Mouse (Mus musculus): ENCODE measurements at regions not wholly inside any gene's neighbourhood (a gene's known extent, or its start where the extent isn't known, plus 50 kb on each side); places are given as distances from the start of the nearest gene placed in this dataset.

- H3K4me2 ChIP-seq (replicated peaks): no peak overlapping the region
- no peak overlapping the region for H3K4me3 ChIP-seq
- no peak for ATAC-seq (ENCODE audit: low FRiP score, low read depth)
- no peak overlapping the region for H3K27ac ChIP-seq (replicated peaks)
- no peaks in the 10 kb centered on the region for H3K9me3 ChIP-seq
- no peak overlapping the region for H3K9ac ChIP-seq (replicated peaks)
- H3K36me3 ChIP-seq: no peaks in the 10 kb centered on the region
- peaks cover 5% of the 10 kb centered on the region; the same call in 1 of the 2 replicates for H3K4me1 ChIP-seq
- peaks cover 81% of the 10 kb centered on the region for H3K27me3 ChIP-seq
- 88% methylated on average over 24 of the region's 24 CpGs for WGBS
Observed at GRCm38 (mm10) chr5:119373774-119374700, 296.4 kb upstream of the Tbx3 start.

- no peak overlapping the region for H3K4me2 ChIP-seq (replicated peaks)
- H3K27me3 ChIP-seq: peaks cover 74% of the 10 kb centered on the region
- no peaks in the 10 kb centered on the region for H3K36me3 ChIP-seq
- no peak overlapping the region for H3K9ac ChIP-seq (replicated peaks)
- H3K27ac ChIP-seq (replicated peaks): no peak overlapping the region
- no peak for ATAC-seq (ENCODE audit: low FRiP score, low read depth)
- H3K4me3 ChIP-seq: no peak overlapping the region
- H3K4me1 ChIP-seq: peaks cover 5% of the 10 kb centered on the region; the same call in 1 of the 2 replicates
- 90% methylated on average over 3 of the region's 3 CpGs for WGBS
- no peaks in the 10 kb centered on the region for H3K9me3 ChIP-seq
Observed at GRCm38 (mm10) chr5:119374861-119375260, 295.6 kb upstream of the Tbx3 start.

- no peak overlapping the region for H3K9ac ChIP-seq (replicated peaks)
- H3K27me3 ChIP-seq: peaks cover 56% of the 10 kb centered on the region
- ATAC-seq (ENCODE audit: low FRiP score, low read depth): no peak
- no peak overlapping the region for H3K4me2 ChIP-seq (replicated peaks)
- 43% methylated on average over 8 of the region's 8 CpGs for WGBS
- H3K4me1 ChIP-seq: no peaks in the 10 kb centered on the region; the same call in 1 of the 2 replicates
- no peak overlapping the region for H3K4me3 ChIP-seq
- H3K9me3 ChIP-seq: no peaks in the 10 kb centered on the region
- H3K36me3 ChIP-seq: no peaks in the 10 kb centered on the region
- no peak overlapping the region for H3K27ac ChIP-seq (replicated peaks)
Observed at GRCm38 (mm10) chr5:119378261-119378660, 292.2 kb upstream of the Tbx3 start.

GRCm38 (mm10) chr5:119379915-119380432 lies 290.5 kb upstream of the Tbx3 start:
- WGBS: 77% methylated on average over 6 of the region's 6 CpGs
- no peak for ATAC-seq (ENCODE audit: low FRiP score, low read depth)
- H3K27ac ChIP-seq (replicated peaks): no peak overlapping the region

GRCm38 (mm10) chr5:119381495-119381894 lies 289.0 kb upstream of the Tbx3 start:
- Histone ChIP-seq H3K4me3 (no peak overlapping the region), H3K4me2 (replicated peaks) (no peak overlapping the region), H3K9ac (replicated peaks) (no peak overlapping the region), H3K9me3 (no peaks in the 10 kb centered on the region), H3K27me3 (peaks cover 43% of the 10 kb centered on the region), H3K27ac (replicated peaks) (no peak overlapping the region), H3K36me3 (no peaks in the 10 kb centered on the region), H3K4me1 (no peaks in the 10 kb centered on the region; the same call in 1 of the 2 replicates)
- 54% methylated on average over 12 of the region's 12 CpGs for WGBS
- peak; percentile 47; the same call in 1 of the 2 replicates for ATAC-seq (ENCODE audit: low FRiP score, low read depth)

More at GRCm38 (mm10) chr5:119379915-119380432, 290.5 kb upstream of the Tbx3 start:
- Histone ChIP-seq H3K36me3 (no peaks in the 10 kb centered on the region), H3K9me3 (no peaks in the 10 kb centered on the region), H3K27me3 (peaks cover 50% of the 10 kb centered on the region), H3K4me3 (no peak overlapping the region), H3K9ac (replicated peaks) (no peak overlapping the region), H3K4me2 (replicated peaks) (no peak overlapping the region), H3K4me1 (no peaks in the 10 kb centered on the region; the same call in 1 of the 2 replicates)

GRCm38 (mm10) chr5:119385506-119385905 lies 285.0 kb upstream of the Tbx3 start:
- Histone ChIP-seq H3K9me3 (no peaks in the 10 kb centered on the region), H3K4me2 (replicated peaks) (no peak overlapping the region), H3K36me3 (no peaks in the 10 kb centered on the region), H3K4me3 (no peak overlapping the region), H3K27me3 (peaks cover 13% of the 10 kb centered on the region; the same call in 1 of the 2 replicates), H3K27ac (replicated peaks) (no peak overlapping the region), H3K4me1 (no peaks in the 10 kb centered on the region; the same call in 1 of the 2 replicates), H3K9ac (replicated peaks) (no peak overlapping the region)
- 92% methylated on average over 10 of the region's 10 CpGs for WGBS
- no peak for ATAC-seq (ENCODE audit: low FRiP score, low read depth)

GRCm38 (mm10) chr5:119386821-119387220 lies 283.6 kb upstream of the Tbx3 start:
- Histone ChIP-seq H3K9me3 (no peaks in the 10 kb centered on the region), H3K36me3 (no peaks in the 10 kb centered on the region), H3K9ac (replicated peaks) (no peak overlapping the region), H3K4me2 (replicated peaks) (no peak overlapping the region), H3K27me3 (peaks cover 21% of the 10 kb centered on the region; the same call in 1 of the 2 replicates), H3K4me3 (no peak overlapping the region), H3K4me1 (no peaks in the 10 kb centered on the region), H3K27ac (replicated peaks) (no peak overlapping the region)
- 61% methylated on average over 8 of the region's 8 CpGs for WGBS
- ATAC-seq (ENCODE audit: low FRiP score, low read depth): no peak

GRCm38 (mm10) chr5:119387261-119387660 lies 283.2 kb upstream of the Tbx3 start:
- Histone ChIP-seq H3K4me3 (no peak overlapping the region), H3K9me3 (no peaks in the 10 kb centered on the region), H3K27me3 (peaks cover 21% of the 10 kb centered on the region; the same call in 1 of the 2 replicates), H3K27ac (replicated peaks) (no peak overlapping the region), H3K36me3 (no peaks in the 10 kb centered on the region), H3K4me2 (replicated peaks) (no peak overlapping the region), H3K9ac (replicated peaks) (no peak overlapping the region), H3K4me1 (no peaks in the 10 kb centered on the region)
- WGBS: 56% methylated on average over 2 of the region's 2 CpGs
- no peak for ATAC-seq (ENCODE audit: low FRiP score, low read depth)

GRCm38 (mm10) chr5:119388841-119389240 lies 281.6 kb upstream of the Tbx3 start:
- Histone ChIP-seq H3K4me2 (replicated peaks) (no peak overlapping the region), H3K9ac (replicated peaks) (no peak overlapping the region), H3K27me3 (peaks cover 17% of the 10 kb centered on the region; the same call in 1 of the 2 replicates), H3K36me3 (no peaks in the 10 kb centered on the region), H3K9me3 (no peaks in the 10 kb centered on the region), H3K4me1 (no peaks in the 10 kb centered on the region), H3K4me3 (no peak overlapping the region), H3K27ac (replicated peaks) (no peak overlapping the region)
- ATAC-seq (ENCODE audit: low FRiP score, low read depth): no peak
- WGBS: 68% methylated on average over 5 of the region's 5 CpGs

- no peak for ATAC-seq (ENCODE audit: low FRiP score, low read depth)
- 79% methylated on average over 9 of the region's 9 CpGs for WGBS
- H3K27me3 ChIP-seq: peaks cover 17% of the 10 kb centered on the region; the same call in 1 of the 2 replicates
Observed at GRCm38 (mm10) chr5:119389384-119389783, 281.1 kb upstream of the Tbx3 start.

GRCm38 (mm10) chr5:119389857-119390256 lies 280.6 kb upstream of the Tbx3 start:
- 90% methylated on average over 7 of the region's 7 CpGs for WGBS
- Histone ChIP-seq H3K4me2 (replicated peaks) (no peak overlapping the region), H3K4me1 (no peaks in the 10 kb centered on the region), H3K27ac (replicated peaks) (no peak overlapping the region), H3K9me3 (no peaks in the 10 kb centered on the region), H3K27me3 (peaks cover 17% of the 10 kb centered on the region; the same call in 1 of the 2 replicates), H3K36me3 (no peaks in the 10 kb centered on the region), H3K4me3 (no peak overlapping the region), H3K9ac (replicated peaks) (no peak overlapping the region)
- ATAC-seq (ENCODE audit: low FRiP score, low read depth): no peak

More at GRCm38 (mm10) chr5:119389384-119389783, 281.1 kb upstream of the Tbx3 start:
- H3K36me3 ChIP-seq: no peaks in the 10 kb centered on the region
- no peaks in the 10 kb centered on the region for H3K4me1 ChIP-seq
- no peaks in the 10 kb centered on the region for H3K9me3 ChIP-seq
- H3K4me2 ChIP-seq (replicated peaks): no peak overlapping the region
- H3K27ac ChIP-seq (replicated peaks): no peak overlapping the region
- H3K4me3 ChIP-seq: no peak overlapping the region
- H3K9ac ChIP-seq (replicated peaks): no peak overlapping the region

GRCm38 (mm10) chr5:119398475-119398874 lies 272.0 kb upstream of the Tbx3 start:
- H3K4me1 ChIP-seq: peaks cover 15% of the 10 kb centered on the region
- H3K9ac ChIP-seq (replicated peaks): no peak overlapping the region
- H3K27ac ChIP-seq (replicated peaks): no peak overlapping the region
- no peak overlapping the region for H3K4me2 ChIP-seq (replicated peaks)
- 91% methylated on average over 5 of the region's 5 CpGs for whole genome bisulfite sequencing
- ATAC-seq (ENCODE audit: low FRiP score, low read depth): no peak
- no peak overlapping the region for H3K4me3 ChIP-seq
- H3K9me3 ChIP-seq: no peaks in the 10 kb centered on the region
- H3K36me3 ChIP-seq: no peaks in the 10 kb centered on the region
- H3K27me3 ChIP-seq: no peaks in the 10 kb centered on the region

Measured in midbrain, embryonic 12.5 days (tissue).